Mouse (Mus musculus) frontal cortex, postnatal 14 days (tissue): ENCODE data around the gene C2cd5.
A peak's percentile ranks its signal among the peaks of the same experiment; 100 is the strongest.
"Not testable (repeated sequence)": the region's sequence is repeated elsewhere in the genome, so short reads cannot be mapped to it uniquely, and the experiment has no call there.

Source experiments
- DNase-seq, 2 experiments: peaks; one replicate each; pipeline ENCODE4 v3.0.0; 2022; ENCODE audit warnings: low spot score in 2 of 2

Gene C2cd5

DNA sequence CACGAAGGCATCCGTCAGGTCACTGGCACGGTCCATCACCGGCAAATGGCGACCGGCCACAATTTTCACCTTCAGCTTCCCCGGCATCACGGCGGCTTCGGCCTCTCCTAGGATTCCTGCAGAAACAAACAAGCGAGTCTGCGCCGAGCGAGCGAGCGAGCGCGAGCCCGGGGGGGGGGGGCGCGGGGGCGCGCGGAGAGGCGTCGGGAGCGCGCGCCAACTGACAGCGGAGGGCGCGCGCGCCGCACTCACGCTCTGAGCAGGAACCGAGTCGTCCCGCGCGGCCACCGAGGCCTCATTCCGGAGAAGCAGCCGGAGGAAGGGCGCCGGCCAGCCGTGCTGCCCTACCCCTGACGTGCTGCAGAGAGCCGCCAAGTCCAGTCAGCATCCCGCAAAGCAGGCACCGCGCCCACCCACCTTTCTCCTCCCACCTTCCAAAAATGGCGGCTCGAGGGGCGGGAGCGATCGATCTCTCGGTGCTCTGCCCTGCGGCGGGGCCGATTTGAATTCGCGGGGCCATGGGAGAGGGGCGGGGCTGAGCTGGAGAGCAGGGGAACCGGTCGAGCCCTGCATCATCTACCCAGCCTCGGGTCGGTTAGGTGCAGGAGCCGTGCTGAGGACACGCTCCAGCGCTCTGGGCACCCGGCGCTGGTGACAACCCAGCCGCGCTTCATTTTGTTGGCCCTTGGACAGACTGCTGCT is at the start of gene C2cd5:
TSS of gene C2cd5 (minus strand) at position 461 of the 702 bp plus-strand sequence.
- DNase-seq, result peak; percentile 93 to 97

DNA sequence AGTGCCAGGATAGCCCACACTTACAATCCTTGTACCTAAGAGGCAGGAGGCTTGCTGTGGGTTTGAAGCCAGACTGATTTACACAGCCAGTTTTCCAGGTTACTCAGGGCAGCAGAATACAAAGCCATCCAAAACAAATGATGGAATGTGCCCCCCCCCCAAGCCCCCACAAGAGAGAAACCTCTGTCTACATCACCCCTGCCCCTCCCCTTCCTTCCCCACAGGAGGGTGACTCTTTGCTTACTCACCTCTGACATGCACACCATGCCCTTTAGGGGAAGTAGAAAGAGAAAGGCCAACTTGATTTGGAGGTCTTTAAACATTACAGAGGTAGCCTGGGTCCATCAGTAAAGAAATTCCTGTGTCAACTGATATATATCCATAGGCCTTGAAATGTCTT is 48.9 kb upstream of the C2cd5 start:
- no peak for DNase-seq

DNA sequence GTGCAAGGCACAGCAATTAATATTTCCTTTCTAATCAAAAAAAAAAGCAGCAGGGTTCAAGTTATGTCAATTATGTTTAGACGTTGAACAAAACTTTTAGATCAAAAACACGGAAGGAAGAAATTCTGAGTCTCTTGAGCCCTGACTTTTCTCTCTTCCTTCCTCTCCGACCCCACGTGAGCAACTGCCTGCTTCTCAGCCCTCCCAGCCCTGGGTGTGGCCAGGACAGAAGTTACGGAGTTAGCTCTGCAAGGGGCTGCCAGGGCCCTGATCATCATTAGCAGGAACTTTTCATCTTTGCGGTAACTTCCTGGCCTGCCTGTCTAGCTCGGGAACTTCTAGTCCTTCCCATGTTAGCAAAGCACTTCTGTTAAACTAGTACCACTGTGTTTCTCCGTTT is 46.8 kb upstream of the C2cd5 start:
- DNase-seq, result no peak

GRCm38 (mm10) chr6:143145051-143145450 is 45.1 kb upstream of the C2cd5 start:
- no peak for DNase-seq

DNA sequence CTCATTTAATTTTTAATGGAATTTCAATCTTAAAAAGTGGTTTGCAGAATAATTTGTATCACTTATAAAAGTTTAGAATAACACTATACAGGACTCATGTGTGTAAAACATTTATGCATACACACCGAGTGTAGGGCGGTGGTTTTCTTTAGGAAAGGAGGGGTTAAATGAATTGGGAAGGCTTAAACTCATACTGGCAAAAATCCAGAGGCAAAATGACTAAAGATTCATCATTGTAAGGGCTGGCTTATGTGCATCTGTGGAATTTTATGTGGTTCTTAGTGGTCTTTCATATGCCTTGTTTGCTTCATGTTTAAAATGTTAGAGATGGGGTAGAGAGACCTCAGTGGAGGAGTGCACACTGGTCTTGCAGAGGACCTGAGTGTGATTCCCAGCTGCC is 44.6 kb upstream of the C2cd5 start:
- DNase-seq, result no peak

DNA sequence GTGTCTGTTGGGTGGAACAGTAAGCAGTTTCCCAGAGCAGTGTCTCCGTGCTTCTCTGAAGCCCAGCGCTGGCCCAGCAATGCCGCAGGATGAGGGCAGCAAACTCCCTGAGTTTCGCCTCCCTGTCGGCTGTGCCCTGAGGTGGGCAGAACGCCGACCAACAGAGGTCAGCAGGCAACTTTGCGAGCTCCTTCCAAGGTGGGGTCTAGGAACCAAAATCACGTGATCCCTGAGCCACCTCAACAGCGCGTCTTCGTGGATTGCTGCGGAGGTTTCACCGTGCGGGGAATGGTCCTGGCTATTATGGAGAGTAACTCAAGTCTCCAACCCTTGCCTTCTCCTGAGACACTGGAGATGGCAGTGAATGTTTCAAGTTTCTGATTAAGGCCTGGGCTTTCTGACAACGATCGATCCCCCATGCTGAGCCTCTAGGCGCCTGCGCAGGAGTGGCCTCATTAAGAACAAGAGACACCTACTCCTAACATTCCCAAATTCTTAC is 43.9 kb upstream of the C2cd5 start:
- DNase-seq, result peak in 1 of 2 experiments; percentile 8

DNA sequence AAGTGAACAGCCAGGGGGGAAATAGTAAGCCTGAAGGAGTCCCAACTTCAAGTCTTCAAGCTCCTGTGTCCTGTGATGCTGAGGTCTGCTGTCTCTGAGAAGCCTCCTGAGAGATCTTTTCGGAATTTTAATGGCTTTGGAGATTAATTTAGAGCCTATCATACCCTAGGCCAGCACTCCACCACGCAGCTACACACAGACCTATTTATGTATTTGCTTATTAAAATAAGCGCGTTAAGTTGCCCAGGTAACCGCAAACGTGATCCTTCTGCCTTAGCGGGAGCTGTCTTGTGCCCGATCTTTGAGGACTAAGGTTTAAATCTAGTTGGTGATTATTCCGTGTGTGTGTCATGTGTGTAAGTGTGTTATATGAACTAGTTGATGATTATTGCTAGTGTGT is 43.4 kb upstream of the C2cd5 start:
- no peak for DNase-seq

GRCm38 (mm10) chr6:143142861-143143260 is 42.9 kb upstream of the C2cd5 start:
- DNase-seq, result no peak

- not testable (repeated sequence) for DNase-seq
Observed at GRCm38 (mm10) chr6:143141624-143142592, 42.0 kb upstream of the C2cd5 start.

- DNase-seq, result no peak
Observed at GRCm38 (mm10) chr6:143140884-143141283, 40.9 kb upstream of the C2cd5 start.

DNA sequence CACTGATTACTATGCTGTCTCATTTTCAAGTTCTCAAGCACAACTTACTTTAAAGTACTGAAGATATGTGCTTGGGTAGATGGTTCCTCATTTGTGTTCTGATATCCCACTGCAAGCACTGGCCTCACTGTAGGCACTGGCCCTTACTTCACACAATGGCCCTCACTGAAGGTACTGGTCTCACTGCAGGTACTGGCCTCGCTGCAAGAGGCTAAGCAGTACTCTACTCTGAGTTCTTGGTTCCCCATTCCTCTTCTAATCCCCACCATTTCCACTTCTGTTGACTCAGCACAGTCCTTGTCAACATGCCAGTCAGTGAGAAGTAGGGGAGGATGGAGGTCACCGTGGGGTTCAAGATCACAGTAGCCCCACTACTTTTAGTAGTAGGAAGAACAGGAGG is 39.5 kb upstream of the C2cd5 start:
- no peak for DNase-seq

DNA sequence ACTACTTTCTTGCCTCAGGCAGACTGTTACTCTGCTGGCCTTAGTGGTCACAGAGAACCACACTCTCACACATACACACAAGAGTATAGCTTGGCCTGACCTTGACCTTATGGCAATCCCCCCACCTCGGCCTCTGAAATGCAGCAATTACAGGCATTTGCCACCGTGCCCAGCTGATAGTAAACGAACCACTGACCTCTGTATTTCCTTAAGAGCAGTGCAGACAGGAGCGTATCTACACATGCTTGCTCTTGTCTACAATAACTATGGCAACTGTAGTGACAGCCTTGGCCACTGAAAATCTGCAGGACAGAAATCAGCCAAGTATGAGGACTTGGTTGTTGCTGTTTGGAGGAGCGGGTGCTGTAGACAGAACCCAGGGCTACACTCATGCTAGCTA is 37.4 kb upstream of the C2cd5 start:
- DNase-seq, result no peak

- no peak for DNase-seq
Observed at GRCm38 (mm10) chr6:143136688-143137087, 36.7 kb upstream of the C2cd5 start.

DNA sequence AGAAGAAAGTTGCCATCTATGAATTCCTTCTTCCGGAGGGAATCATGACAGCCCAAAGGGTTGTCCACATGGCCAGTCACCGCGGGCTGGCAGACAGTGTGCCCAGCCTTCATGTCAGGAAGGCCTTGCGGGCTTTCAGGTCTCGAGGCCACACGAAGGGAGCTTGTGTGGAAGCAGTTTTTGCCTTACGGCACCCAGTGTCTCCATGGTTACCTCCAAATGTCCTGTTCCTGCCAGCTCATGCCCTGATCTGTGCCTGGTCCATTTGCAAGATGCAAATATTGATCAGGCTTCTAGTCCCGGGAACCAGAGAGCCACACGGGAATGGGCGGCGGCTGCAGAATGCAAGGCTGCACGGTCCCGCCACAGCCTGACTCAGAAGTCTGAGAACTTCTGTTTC is 35.2 kb upstream of the C2cd5 start:
- DNase-seq, result no peak

- no peak for DNase-seq
Observed at GRCm38 (mm10) chr6:143133150-143133549, 33.2 kb upstream of the C2cd5 start.

- DNase-seq, result no peak
Observed at GRCm38 (mm10) chr6:143131895-143132652, 32.1 kb upstream of the C2cd5 start.

DNA sequence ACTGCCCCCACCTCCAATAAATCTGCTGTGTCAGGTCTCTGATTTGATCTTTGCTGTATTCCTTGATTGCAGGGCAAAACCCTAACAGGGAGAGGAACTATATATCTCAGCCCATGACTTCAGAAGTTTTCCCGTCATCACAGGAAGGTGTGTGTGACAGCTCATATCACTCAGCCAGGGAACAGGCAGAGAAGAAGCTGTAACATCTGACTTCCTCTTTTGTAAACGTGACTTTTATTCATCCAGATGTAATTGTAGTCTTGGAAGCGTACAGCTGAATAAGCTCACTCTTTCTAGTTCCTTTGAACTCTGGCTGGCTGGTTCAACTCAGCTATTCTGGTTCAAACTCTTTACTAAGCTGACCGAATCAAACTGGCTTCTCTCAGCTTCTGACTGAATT is 30.5 kb upstream of the C2cd5 start:
- no peak for DNase-seq

DNA sequence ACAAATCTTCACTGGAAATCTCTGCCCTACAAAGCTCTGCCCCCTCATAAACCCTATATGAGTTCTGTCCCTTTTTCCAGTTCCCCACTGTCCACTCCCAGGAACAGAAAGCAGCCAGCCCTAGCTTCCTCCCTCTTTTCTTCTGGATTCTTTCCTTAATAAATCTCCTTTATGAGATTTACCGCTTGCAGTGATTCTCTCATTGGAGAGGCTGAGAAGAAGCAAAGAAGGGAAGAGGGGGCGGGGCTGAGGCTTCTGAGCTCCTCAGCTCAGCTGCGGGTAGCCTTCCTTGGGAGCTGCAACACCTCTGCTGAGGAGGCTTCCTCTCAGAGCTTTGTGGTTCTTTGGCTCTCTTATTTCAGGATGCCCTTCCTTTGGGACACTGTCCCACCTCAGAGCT is 30.0 kb upstream of the C2cd5 start:
- DNase-seq, result no peak

DNA sequence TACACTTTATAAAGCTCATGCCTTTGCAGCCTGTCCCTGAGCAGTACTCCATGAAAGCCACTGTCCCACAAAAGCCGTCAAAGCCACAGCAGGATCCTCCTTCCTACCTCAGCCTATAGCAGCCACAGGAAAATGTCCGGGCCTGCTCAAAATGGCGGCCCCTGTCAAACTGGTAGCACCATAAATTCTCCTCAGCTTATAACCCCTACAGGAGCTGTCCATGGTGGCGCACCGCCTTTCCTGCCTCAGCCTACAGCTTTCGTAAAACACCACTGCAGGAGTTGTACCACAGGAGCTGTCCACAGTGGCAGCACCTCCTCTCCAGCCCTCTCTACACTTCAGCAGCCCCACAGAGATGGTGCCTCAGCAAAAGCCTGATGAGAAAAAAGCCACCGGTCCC is 29.5 kb upstream of the C2cd5 start:
- DNase-seq, result no peak

- no peak for DNase-seq
Observed at GRCm38 (mm10) chr6:143125721-143126120, 25.8 kb upstream of the C2cd5 start.

DNA sequence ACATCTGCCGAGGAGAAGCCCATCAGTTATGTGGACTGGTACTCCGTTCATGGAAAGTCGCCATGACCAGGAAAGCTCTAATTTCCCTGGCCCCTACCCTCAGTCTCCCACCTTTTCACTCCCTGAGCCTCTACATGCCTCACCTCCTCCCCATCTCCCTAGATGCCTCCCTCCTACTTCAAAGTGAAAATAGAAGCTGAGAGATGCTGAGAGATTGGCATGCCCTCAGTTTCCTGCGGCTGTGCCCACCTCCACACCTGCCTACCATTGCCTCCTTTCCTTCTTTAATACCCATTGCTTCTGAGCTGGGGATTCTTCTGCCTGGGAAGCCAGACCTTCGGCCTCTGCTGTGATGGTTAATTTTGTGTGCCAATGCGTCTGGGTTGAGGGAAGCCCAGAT is 19.4 kb upstream of the C2cd5 start:
- DNase-seq, result no peak

GRCm38 (mm10) chr6:143116779-143117178 is 16.8 kb upstream of the C2cd5 start:
- DNase-seq, result no peak
